Mouse (Mus musculus) thymus, adult 2 months (tissue): Measurements from ENCODE around the gene Gm15517. TPM values are rescaled to one million over a fixed set of nuclear protein-coding genes. Genes with fewer than 3 reads are reported as not detected.

Experiments
- DNase-seq: peaks from one replicate; pipeline ENCODE4 v3.0.0; 2021
- H3K27ac ChIP-seq: fragments of 200-500 bp; 2 replicates; pipeline ENCODE4 v1.5.1; 2012; ENCODE audit warnings: low read length, control low read depth; ENCODE audit not compliant: control insufficient read depth, insufficient read depth
- H3K27me3 ChIP-seq: fragments of 200-500 bp; 2 replicates; pipeline ENCODE4 v1.6.1; 2012; ENCODE audit warnings: mild to moderate bottlenecking, low read length, moderate library complexity, mixed read lengths; ENCODE audit not compliant: control insufficient read depth, insufficient read depth
- H3K36me3 ChIP-seq: fragments of 200-500 bp; 2 replicates; pipeline ENCODE4 v1.6.1; 2012; ENCODE audit warnings: mild to moderate bottlenecking, low read length, moderate library complexity; ENCODE audit not compliant: control insufficient read depth, insufficient read depth
- H3K4me1 ChIP-seq: fragments of 200-500 bp; replicated peaks from 2 replicates; pipeline ENCODE4 v1.6.1; 2012; ENCODE audit warnings: low read length; ENCODE audit not compliant: control insufficient read depth, insufficient read depth
- H3K4me3 ChIP-seq: fragments of 200-500 bp; 2 replicates; pipeline ENCODE4 v1.5.1; 2012; ENCODE audit warnings: mild to moderate bottlenecking, low read length, control low read depth, moderate library complexity; ENCODE audit not compliant: control insufficient read depth, insufficient read depth
- CTCF ChIP-seq: fragments of 200-500 bp; IDR thresholded peaks from 2 replicates; pipeline ENCODE4 v1.5.1; 2012; ENCODE audit warnings: mild to moderate bottlenecking, control low read depth, low read length, moderate library complexity, borderline replicate concordance; ENCODE audit not compliant: control insufficient read depth, poor library complexity, insufficient read depth; ENCODE audit errors: extremely low read depth
- POLR2A ChIP-seq: fragments of 200-500 bp; IDR thresholded peaks from 2 replicates; pipeline ENCODE4 v1.6.1; 2012; ENCODE audit warnings: mild to moderate bottlenecking, low read length, control low read depth, moderate library complexity; ENCODE audit not compliant: control insufficient read depth, poor library complexity, insufficient read depth; ENCODE audit errors: extremely low read depth
- WGBS: fragments of 180-500 bp; shearing (Covaris S2); methylation state at CpG from one replicate; pipeline ENCODE4 v1.1.7; 2018; 5-methylcytosine and 5-hydroxymethylcytosine counted together
- polyA plus RNA-seq: library from polyadenylated mRNA; depleted of rRNA; stranded (reverse); fragments of >200 nt; gene quantifications from 2 replicates; pipeline ENCODE4 v1.2.3, GENCODE M21; 2012; rRNA removed

The Gm15517 gene
- polyA plus RNA-seq, 1 experiment: 1.1 TPM

- H3K4me1 ChIP-seq: peaks cover 18% of the 10 kb centered on the region
- TF ChIP-seq CTCF: no peak
- no peak for TF ChIP-seq POLR2A
- H3K27me3 ChIP-seq: peaks cover 12% of the 10 kb centered on the region
- no peak within 1 kb of the TSS for H3K27ac ChIP-seq
- no peaks in the 10 kb centered on the region for H3K36me3 ChIP-seq
- no peak for DNase-seq
- 19% methylated on average over 18 of the region's 22 CpGs for WGBS
- H3K4me3 ChIP-seq: no peak within 1 kb of the TSS
Measured at GRCm38 (mm10) chr7:44309475-44310284, 48.4 kb downstream of the Gm15517 start, which contains the start of gene Shank1. Shank1 (plus strand) TSS chr7:44310253.

DNA sequence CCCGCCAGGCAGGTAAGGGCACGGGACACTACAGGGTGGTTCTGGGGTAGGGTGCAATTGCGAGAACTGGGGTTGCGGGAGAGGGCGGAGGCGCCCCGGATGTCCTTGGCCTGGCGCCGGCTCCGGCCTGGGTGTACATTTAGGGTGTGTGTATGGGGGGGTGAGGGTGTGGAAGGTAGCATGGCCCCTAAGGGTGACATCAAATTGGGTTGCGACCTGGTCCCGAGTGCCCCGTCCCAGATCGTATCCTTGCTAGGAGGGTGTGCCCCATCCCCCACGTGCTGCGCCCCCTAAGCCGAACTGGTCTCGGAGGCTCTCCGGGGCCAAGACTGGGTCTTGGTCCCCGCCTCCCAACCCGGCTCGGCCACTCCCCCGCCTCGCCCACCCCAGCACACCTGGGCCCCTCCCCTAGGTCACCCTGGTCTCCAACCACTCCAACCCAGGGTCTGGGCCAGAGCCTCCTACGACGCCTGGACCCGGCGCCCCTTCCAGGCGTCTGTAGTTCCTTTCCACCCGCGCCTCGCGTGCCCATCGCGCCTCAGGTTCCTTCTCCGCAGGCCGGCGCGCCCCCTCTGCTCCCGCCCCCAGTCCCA lies 49.1 kb downstream of the Gm15517 start:
- WGBS: 3% methylated on average over 39 of the region's 40 CpGs

DNA sequence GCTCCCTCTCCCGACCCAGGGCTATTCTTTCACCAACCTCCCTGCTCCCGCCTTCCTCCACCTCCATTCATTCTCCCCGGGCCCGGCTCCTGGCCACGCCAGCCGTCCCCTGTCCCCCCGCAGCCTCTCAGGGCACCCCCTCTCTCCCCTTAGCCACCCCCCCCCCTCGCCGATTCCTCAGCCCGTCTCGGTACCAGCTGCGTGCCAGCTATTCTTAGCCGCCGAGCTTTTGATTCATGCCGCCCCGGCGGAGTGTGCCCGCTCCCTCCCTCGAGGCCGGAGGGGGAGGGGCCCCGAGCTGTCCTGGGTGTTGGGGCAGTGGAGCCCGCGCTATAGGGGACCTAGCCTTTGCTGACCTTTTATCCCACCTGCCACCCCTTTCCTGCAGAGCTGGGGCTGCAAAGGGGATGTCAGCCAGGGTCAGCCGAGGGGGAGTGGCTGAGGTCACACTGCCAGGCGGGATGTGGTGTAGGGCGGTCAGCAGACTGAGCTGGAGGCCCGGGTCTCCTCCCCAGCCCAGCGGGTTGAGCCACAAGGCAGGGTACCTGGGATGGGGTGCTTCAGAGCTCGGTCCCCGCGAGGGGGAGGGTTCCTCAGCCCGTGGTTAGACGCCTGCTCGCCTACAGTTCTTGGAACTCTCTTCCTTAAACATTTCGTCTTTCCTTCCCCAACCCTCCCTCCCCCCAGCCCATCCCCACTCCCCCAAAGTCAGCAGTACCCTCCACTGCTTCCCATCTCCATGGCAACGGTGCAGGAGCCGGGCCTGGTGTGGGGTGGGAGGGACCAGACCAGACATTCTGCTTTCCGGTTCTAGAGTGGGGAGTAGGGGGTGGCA lies 49.8 kb downstream of the Gm15517 start:
- 2% methylated on average over 38 of the region's 38 CpGs for WGBS
- Histone ChIP-seq H3K4me3 (no peak overlapping the region), H3K4me1 (peaks cover 9% of the 10 kb centered on the region; the same call in 1 of the 2 replicates), H3K27me3 (peaks cover 12% of the 10 kb centered on the region), H3K27ac (no peak overlapping the region), H3K36me3 (no peaks in the 10 kb centered on the region)
- no peak for DNase-seq
- TF ChIP-seq POLR2A (no peak), CTCF (no peak)

More for the DNA sequence above, 49.1 kb downstream of the Gm15517 start:
- no peaks in the 10 kb centered on the region for H3K36me3 ChIP-seq
- H3K4me3 ChIP-seq: no peak overlapping the region
- H3K4me1 ChIP-seq: peaks cover 15% of the 10 kb centered on the region
- H3K27me3 ChIP-seq: peaks cover 12% of the 10 kb centered on the region
- no peak overlapping the region for H3K27ac ChIP-seq
- TF ChIP-seq CTCF (no peak), POLR2A (no peak)
- no peak for DNase-seq

Other genes starting within 250 kb of the Gm15517 start
- 1.8 and 5.7 TPM in 2 replicates for gene Klk1b26, start 249.3 kb upstream of the Gm15517 start, polyA plus RNA-seq
- 5.2 and 5.3 TPM in 2 replicates for gene Klk1b27, start 209.2 kb upstream of the Gm15517 start, polyA plus RNA-seq
- 0.32 TPM in 1 of 2 replicates, not detected in the other for gene Klk1b21, start 159.1 kb upstream of the Gm15517 start, polyA plus RNA-seq
- gene Klk1b22, start 148.8 kb upstream of the Gm15517 start, polyA plus RNA-seq: 0.27 and 0.70 TPM in 2 replicates
- 0.46 and 0.86 TPM in 2 replicates for gene Klk1b16, start 124.7 kb upstream of the Gm15517 start, polyA plus RNA-seq
- 0.15 and 0.27 TPM in 2 replicates for gene Klk1b24, start 73.2 kb upstream of the Gm15517 start, polyA plus RNA-seq
- gene Klk1b3, start 63.3 kb upstream of the Gm15517 start, polyA plus RNA-seq: 0.75 and 0.97 TPM in 2 replicates
- 0.71 and 1.7 TPM in 2 replicates for gene Klk1b4, start 54.0 kb upstream of the Gm15517 start, polyA plus RNA-seq
- 0.18 and 0.44 TPM in 2 replicates for gene Klk1b5, start 45.5 kb upstream of the Gm15517 start, polyA plus RNA-seq
- gene Klk1, start 36.1 kb upstream of the Gm15517 start, polyA plus RNA-seq: 21.7 and 27.1 TPM in 2 replicates
- not detected in 2 replicates for gene Gm36864, start 25.3 kb upstream of the Gm15517 start, polyA plus RNA-seq
- gene 1700028J19Rik, start 14.8 kb upstream of the Gm15517 start, polyA plus RNA-seq: 2.4 and 3.6 TPM in 2 replicates
- 173 and 177 TPM in 2 replicates for gene 2410002F23Rik, start 14.7 kb upstream of the Gm15517 start, polyA plus RNA-seq
- gene Acp4, start 4.1 kb upstream of the Gm15517 start, polyA plus RNA-seq: 0.16 and 0.24 TPM in 2 replicates
- gene Clec11a, start 45.5 kb downstream of the Gm15517 start, polyA plus RNA-seq: 2.3 and 3.1 TPM in 2 replicates
- gene Shank1, start 48.8 kb downstream of the Gm15517 start, polyA plus RNA-seq: 1.1 and 1.9 TPM in 2 replicates
- 2.5 and 2.7 TPM in 2 replicates for gene Syt3, start 122.7 kb downstream of the Gm15517 start, polyA plus RNA-seq
- 1.8 and 2.1 TPM in 2 replicates for gene 1700008O03Rik, start 124.4 kb downstream of the Gm15517 start, polyA plus RNA-seq
- 0.84 and 1.4 TPM in 2 replicates for gene Lrrc4b, start 167.6 kb downstream of the Gm15517 start, polyA plus RNA-seq
- 0.32 and 1.6 TPM in 2 replicates for gene Aspdh, start 203.9 kb downstream of the Gm15517 start, polyA plus RNA-seq
- 107 and 142 TPM in 2 replicates for gene Josd2, start 206.5 kb downstream of the Gm15517 start, polyA plus RNA-seq
- 378 and 406 TPM in 2 replicates for gene Emc10, start 235.1 kb downstream of the Gm15517 start, polyA plus RNA-seq
- 7.8 and 9.4 TPM in 2 replicates for gene Fam71e1, start 235.1 kb downstream of the Gm15517 start, polyA plus RNA-seq